Mouse (Mus musculus) cerebellum, adult 9-11 months (tissue): Measurements from ENCODE around the gene Trim61.
"Not testable (repeated sequence)": the region's sequence is repeated elsewhere in the genome, so short reads cannot be mapped to it uniquely, and the experiment has no call there.

ENCODE experiments used
- DNase-seq: peaks from one replicate; pipeline ENCODE4 v3.0.0; 2022

Gene Trim61

DNA sequence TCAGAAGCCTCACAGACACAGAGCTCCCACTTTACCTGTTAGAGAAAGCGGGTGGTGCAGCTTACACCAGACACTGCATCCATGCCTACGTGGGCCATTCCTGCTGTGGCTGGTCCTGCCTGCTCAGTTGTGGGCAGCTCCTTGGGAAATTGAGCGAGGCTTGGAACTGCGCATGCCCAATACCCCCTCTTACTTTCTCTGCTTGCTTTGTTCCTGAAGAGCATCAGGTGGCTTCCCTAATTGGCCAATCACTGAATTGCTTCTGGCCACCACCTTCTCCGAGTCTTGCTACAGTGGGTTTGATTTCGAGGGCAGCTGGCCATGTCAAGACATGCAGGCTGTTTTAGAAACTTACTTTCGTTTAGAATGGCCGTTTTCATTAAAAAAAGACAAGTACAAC is at the start of gene Trim61, which contains the start of gene Trim60:
Gene Trim61, minus strand, starts transcription at position 101 of the 400 bp plus-strand sequence.
Gene Trim60, minus strand, starts transcription at position 162 of the 400 bp plus-strand sequence.
- no peak for DNase-seq

GRCm38 (mm10) chr8:65067694-65068472 is 49.6 kb upstream of the Trim61 start:
- DNase-seq = no peak

- no peak for DNase-seq
Measured at GRCm38 (mm10) chr8:65067031-65067430, 48.7 kb upstream of the Trim61 start.

DNA sequence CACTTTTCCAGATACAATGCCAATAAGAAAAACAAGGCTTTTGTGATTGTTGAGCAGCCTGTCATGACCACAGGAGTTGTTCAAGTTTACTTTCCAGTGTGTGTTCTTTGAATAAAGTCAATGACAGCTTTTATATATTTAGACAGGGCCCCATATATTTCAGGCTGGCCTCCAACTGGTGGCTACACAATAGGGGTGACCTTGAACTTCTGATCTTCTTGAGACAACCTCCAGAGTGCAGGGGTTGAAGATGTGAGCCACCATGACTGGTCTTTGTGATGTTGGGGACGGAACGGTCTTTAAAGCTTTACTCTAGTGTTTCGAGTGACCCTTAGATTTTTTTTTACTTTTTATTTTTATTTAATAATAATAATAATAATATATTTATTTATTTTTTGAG is 47.3 kb upstream of the Trim61 start:
- DNase-seq = no peak

- DNase-seq = no peak
Measured at GRCm38 (mm10) chr8:65064071-65064470, 45.7 kb upstream of the Trim61 start.

GRCm38 (mm10) chr8:65062195-65062594 is 43.9 kb upstream of the Trim61 start:
- DNase-seq = no peak

DNA sequence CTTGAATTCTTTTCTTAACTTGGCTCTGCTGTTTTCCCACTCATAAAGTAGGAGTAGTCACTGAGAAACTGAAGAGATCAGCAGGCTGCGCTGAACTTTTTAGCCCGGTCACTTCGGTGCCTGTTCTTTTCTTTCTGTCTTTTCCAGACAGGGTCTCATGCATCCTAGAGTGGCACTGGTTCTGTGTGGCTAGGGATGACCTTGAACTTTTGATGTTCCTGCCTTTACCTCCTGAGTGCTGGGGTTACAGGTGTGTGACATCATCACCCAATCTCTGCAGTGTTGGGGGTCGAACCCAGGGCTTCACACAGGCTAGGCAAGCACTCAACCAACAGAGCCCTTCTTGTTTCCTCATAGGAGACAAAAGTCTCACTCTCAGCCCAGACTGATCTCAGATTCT is 38.4 kb upstream of the Trim61 start:
- DNase-seq = no peak

DNA sequence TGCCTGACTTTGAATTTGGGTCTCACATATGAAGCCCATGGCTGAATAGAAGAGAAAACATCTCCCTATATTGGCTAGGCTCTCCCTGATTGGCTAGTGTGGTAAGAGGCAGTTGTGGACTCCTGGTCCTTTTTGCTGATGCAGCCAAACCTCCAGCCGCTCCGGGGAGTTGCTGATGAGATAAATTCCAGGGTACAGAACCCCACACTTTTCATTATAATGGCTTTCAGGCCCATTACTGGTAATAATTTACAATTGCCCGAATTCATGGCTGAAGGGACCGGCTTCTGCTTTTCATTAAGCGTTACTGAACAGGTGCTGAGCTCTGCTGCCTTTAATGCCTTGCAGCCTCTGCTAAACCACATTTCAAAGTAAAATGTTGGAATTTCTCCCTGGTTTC is 35.6 kb upstream of the Trim61 start:
- DNase-seq = no peak

DNA sequence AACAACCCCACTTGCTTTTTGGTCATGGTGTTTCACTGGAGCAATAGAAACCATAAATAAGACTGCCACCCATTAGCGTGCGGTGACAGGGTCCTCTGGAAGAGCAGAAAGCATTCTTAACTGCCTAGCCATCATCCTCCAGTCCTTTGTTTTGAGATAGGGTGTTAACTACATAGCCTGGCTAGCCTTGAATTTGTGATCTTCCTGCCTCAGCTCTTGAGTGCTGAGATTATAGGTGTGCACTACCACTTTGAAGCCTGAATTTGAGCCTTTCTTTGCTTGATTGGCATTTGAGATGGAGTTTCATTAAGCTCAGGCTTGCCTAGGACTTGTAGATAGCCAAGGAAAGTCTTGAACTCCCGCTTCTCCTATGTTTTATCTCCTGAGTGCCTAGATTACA is 35.2 kb upstream of the Trim61 start:
- DNase-seq = no peak

- no peak for DNase-seq
Measured at GRCm38 (mm10) chr8:65047801-65048200, 29.5 kb upstream of the Trim61 start.

GRCm38 (mm10) chr8:65047193-65047592 is 28.9 kb upstream of the Trim61 start:
- no peak for DNase-seq

- DNase-seq = no peak
Measured at GRCm38 (mm10) chr8:65046565-65046964, 28.2 kb upstream of the Trim61 start.

- no peak for DNase-seq
Measured at GRCm38 (mm10) chr8:65037117-65037533, 18.8 kb upstream of the Trim61 start, which contains the start of gene Apela. Gene Apela (minus strand): TSS chr8:65037336.

DNA sequence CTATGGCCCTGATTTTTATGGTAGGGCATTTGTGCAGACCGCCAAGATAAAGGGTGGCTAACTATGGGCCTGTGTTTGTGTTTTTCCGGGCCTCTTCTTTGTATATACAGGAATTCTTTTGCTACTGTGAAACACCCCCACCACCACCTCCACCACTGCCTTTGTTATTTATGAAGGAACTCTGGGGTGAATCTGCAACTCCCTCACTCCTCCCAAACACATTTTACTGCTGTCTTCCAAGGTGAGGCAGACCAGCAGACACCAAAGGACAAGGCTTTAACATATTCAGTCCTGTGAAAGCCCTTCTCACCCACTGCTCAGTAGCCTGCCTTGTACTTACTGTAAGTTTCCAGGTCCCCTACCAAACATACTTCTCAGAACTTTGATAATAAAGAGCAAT is 15.8 kb upstream of the Trim61 start:
- DNase-seq = no peak

DNA sequence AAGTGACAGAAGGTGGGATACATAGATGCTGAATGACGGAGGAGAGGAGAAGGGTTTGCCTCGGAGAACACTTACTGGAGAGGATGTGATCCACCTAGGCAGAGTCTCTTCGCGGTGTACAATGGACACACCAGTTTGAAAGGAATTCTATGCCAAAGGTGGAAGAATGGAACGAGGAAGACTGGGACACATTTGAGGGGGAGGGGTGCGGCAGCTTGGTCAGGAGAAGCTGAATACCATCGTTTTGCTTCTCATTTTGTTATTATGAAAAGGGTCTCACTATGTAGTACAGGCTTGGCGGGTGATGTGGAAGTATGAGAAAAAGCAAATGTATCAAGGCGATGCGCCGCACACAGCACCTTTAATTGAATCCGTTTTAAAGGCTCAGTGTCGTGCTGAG is 14.7 kb upstream of the Trim61 start:
- no peak for DNase-seq

- no peak for DNase-seq
Measured at GRCm38 (mm10) chr8:65032107-65032506, 13.8 kb upstream of the Trim61 start.

DNA sequence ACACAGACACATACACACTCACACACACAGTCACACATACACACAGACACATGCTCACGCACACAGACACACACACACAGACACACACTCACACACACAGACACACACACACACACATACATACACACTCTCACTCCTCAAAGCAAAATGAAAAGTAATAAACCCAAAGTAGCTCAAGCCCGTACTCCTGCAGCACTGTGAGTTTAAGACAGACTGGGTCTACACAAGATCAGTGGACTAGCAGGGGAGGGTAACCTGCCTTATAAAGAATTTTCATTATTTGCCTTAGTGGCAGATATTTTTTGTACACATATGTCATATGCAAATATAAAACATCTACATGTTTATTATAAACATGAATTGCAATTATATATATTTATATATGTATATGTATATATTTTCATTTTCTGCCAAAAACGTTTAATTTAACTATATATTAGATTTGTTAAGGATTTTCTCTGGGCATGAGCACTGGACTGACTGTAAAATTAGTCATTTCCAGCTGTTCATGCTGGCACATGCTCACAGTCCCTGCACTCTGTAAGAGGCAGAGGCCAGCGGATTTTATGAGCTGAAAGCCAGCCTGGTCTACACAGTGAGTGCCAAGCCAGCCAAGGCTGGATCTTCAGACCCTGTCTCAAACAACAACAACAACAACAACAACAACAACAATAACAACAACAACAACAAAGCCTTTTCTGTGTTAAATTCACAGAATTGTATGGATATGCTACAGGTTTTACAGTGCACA is 12.6 kb upstream of the Trim61 start:
- DNase-seq = no peak

DNA sequence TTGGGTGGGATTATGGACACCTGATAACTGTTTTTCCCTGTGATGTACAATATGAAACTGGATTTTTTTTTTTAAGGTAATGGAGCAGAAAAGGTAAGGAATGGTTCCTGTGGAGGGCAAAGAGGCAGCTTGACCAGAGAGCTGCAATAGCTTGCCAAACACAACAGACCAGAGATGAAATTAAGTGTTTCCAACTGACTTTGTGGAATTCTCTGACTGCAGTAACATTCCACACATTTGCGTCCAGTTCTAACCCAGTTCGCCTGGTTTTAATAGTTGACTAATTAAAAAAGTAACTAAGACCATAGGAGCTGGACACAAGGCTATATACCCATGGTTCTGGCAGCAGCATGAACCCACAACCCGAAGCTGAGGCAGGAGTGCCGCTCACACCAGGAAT is 11.5 kb upstream of the Trim61 start:
- no peak for DNase-seq

DNA sequence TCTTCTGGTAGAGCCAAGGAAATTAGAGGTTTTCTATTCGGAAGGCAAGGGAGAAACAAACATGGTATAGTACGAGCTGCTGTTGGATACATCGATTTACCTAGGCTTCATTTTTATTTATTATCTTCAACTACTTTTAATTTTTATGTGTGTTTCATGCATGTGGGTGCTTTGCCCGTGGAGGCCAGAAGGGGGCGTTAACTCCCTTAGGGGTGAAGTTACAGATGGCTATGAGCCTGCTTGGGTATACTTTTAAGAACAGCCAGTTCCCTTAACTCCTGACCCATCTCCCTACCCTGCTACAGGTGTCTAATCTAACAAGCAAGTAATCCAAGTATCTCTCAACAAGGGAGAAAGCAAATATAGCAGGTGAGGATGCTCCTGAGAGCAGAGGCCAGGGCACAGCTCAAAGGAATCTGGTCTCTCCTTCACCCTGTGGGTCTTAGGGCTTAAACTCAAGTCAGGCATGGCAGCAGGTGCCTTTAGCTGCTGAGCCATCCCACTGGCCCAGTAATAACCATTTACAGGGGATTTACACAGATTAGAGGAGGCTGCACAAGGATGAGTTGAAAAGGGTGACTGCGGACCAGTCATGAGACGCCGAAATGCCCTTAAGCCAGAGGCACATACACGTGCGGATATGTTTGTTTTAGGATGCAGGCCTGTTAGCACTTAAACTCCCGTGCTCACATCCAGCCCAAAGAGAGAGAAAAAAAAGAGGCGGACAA is 10.8 kb upstream of the Trim61 start:
- no peak for DNase-seq

GRCm38 (mm10) chr8:65022485-65022884 is 4.2 kb upstream of the Trim61 start:
- peak; percentile 10 for DNase-seq

DNA sequence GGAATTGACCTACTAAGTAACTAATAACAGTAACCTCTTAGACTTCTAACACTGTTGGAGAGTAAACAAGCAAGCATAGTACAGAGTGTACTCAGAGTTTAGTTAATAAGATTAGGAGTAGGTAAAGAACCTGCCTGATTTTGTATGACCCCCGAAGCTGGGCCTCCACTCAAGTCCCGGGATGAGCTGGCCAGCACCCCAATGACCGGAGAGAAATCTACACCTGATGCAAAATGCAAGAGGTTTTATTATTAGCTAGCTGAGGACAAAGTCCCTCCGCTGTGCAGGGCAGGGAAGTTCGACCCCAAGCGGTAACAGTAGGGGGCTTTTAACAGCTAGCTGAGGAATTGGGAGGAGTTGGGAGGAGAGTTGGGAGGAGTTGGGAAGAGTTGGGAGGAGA is 10.7 kb downstream of the Trim61 start:
- DNase-seq = not testable (repeated sequence)

- no peak for DNase-seq
Measured at GRCm38 (mm10) chr8:64998806-64999365, 19.4 kb downstream of the Trim61 start.

DNA sequence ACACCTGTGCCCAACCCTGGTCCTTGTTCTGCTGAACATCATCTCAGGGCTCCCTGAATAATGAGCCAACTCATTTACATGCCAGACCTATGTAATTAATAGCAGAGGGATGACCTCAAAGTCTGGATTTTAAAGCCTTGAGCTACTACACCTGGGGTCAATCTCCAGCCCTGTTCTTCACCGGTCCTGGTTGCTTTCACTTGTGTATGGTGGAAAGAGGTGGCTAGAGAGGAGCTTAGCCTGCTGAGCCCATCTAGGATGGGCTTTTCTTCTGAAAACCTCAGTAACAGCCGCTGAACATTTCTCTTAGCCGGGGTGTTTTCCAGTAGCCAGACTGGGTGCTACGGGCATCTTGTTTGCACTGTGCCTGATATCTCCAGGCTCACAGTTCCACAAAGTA is 30.6 kb downstream of the Trim61 start, which contains the start of gene Trim75:
Gene Trim75, minus strand, starts transcription at position 101 of the 400 bp plus-strand sequence.
- no peak for DNase-seq
